In genomic region chr8:12564307-12564706, GRCm38 (mm10) we compare ENCODE assay signal across 10 mouse cellular contexts. TPM values are rescaled to one million over a fixed set of nuclear protein-coding genes. Genes with fewer than 3 reads are reported as not detected.
DNase-seq lines count a peak whose midpoint lies in the region; ATAC-seq lines count a peak whose summit lies in the region.
"Had no signal": no experiment of that assay in that cellular context is flagged by ENCODE, and none has a peak within 500 bp of the region (broad histone marks: within the 10 kb centered on the region; RNA-seq: fewer than 3 reads in every experiment).

No protein-coding gene starts in this region.

- H3K27me3 ChIP-seq in kidney, embryonic 14.5 days (ENCODE audit: control insufficient read depth, insufficient read depth, low read length) = peaks cover 15% of the 10 kb centered on the region
- 0 out of 2 replicates have a peak, but pooled peaks cover 3% of the 10 kb centered on the region for H3K27me3 ChIP-seq in forebrain, embryonic 11.5 days (ENCODE audit: control insufficient read depth, insufficient read depth, low read length)
- peaks cover 26% of the 10 kb centered on the region for H3K27me3 ChIP-seq in midbrain, embryonic 15.5 days (replicated peaks)

- DNase-seq in kidney, adult 18-20 months = peak; percentile 40
- DNase-seq in ZHBTc4 (ENCODE audit: low read depth, low spot score) = peak; percentile 74
- DNase-seq in forebrain, embryonic 11.5 days (ENCODE audit: low spot score) = peak; percentile 74
- DNase-seq in kidney, postnatal 4 days = peak; percentile 61 to 67
- no peak for DNase-seq in B cell, adult 2 months
- DNase-seq in thymus, postnatal 14 days = no peak

- no peak overlapping the region for H3K4me3 ChIP-seq in kidney, embryonic 14.5 days (ENCODE audit: low read length)
- no peak overlapping the region for H3K4me3 ChIP-seq in forebrain, embryonic 11.5 days (ENCODE audit: low read depth, low read length)
- H3K4me3 ChIP-seq in midbrain, embryonic 15.5 days = no peak overlapping the region
- H3K4me3 ChIP-seq: embryonic facial prominence, embryonic 13.5 days; lung, embryonic 15.5 days had no signal

- H3K36me3 ChIP-seq in kidney, embryonic 14.5 days (ENCODE audit: control insufficient read depth, insufficient read depth, low read length) = no peaks in the 10 kb centered on the region
- no peaks in the 10 kb centered on the region for H3K36me3 ChIP-seq in forebrain, embryonic 11.5 days (ENCODE audit: control insufficient read depth, insufficient read depth, low read length)
- H3K36me3 ChIP-seq in midbrain, embryonic 15.5 days (replicated peaks) = no peaks in the 10 kb centered on the region
- H3K36me3 ChIP-seq: embryonic facial prominence, embryonic 13.5 days; lung, embryonic 15.5 days had no signal

- no peaks in the 10 kb centered on the region for H3K4me1 ChIP-seq in kidney, embryonic 14.5 days (ENCODE audit: control insufficient read depth, insufficient read depth, low read length)
- peaks cover 2% of the 10 kb centered on the region; the same call in 1 of the 2 replicates for H3K4me1 ChIP-seq in forebrain, embryonic 11.5 days (replicated peaks; ENCODE audit: control insufficient read depth, insufficient read depth, low read length)
- no peaks in the 10 kb centered on the region for H3K4me1 ChIP-seq in midbrain, embryonic 15.5 days
- H3K4me1 ChIP-seq: embryonic facial prominence, embryonic 13.5 days; lung, embryonic 15.5 days had no signal

- no peak overlapping the region for H3K9ac ChIP-seq in kidney, embryonic 14.5 days (ENCODE audit: low read depth, low read length)
- H3K9ac ChIP-seq in forebrain, embryonic 11.5 days (ENCODE audit: low read length) = no peak overlapping the region
- H3K9ac ChIP-seq in midbrain, embryonic 15.5 days = no peak overlapping the region
- H3K9ac ChIP-seq: embryonic facial prominence, embryonic 13.5 days; lung, embryonic 15.5 days had no signal

- no peak for ATAC-seq in kidney, embryonic 14.5 days (ENCODE audit: low FRiP score, low TSS enrichment)
- peak; percentile 69 for ATAC-seq in forebrain, embryonic 11.5 days (replicated peaks; ENCODE audit: low FRiP score)
- peak; percentile 73 for ATAC-seq in midbrain, embryonic 15.5 days (replicated peaks)

- no peaks in the 10 kb centered on the region for H3K9me3 ChIP-seq in kidney, embryonic 14.5 days (ENCODE audit: control insufficient read depth, low read length)
- H3K9me3 ChIP-seq in forebrain, embryonic 11.5 days (ENCODE audit: control insufficient read depth, low read length) = no peaks in the 10 kb centered on the region
- H3K9me3 ChIP-seq in midbrain, embryonic 15.5 days = no peaks in the 10 kb centered on the region
- H3K9me3 ChIP-seq: embryonic facial prominence, embryonic 13.5 days; lung, embryonic 15.5 days had no signal

- WGBS in kidney, embryonic 14.5 days = 2% methylated on average over 4 of the region's 4 CpGs
- 3% methylated on average over 4 of the region's 4 CpGs for WGBS in forebrain, embryonic 11.5 days
- WGBS in midbrain, embryonic 15.5 days = 2% methylated on average over 4 of the region's 4 CpGs

- H3K4me2 ChIP-seq in kidney, embryonic 14.5 days (replicated peaks; ENCODE audit: low read depth, low read length) = no peak overlapping the region
- no peak overlapping the region for H3K4me2 ChIP-seq in forebrain, embryonic 11.5 days (ENCODE audit: low read depth, low read length, severe bottlenecking)
- H3K4me2 ChIP-seq in midbrain, embryonic 15.5 days = no peak overlapping the region
- H3K4me2 ChIP-seq: embryonic facial prominence, embryonic 13.5 days; lung, embryonic 15.5 days had no signal

- no peak overlapping the region for H3K27ac ChIP-seq in kidney, embryonic 14.5 days (ENCODE audit: low read depth, low read length)
- H3K27ac ChIP-seq in forebrain, embryonic 11.5 days (ENCODE audit: low read depth, low read length) = no peak overlapping the region
- H3K27ac ChIP-seq in midbrain, embryonic 15.5 days = no peak overlapping the region
- H3K27ac ChIP-seq: embryonic facial prominence, embryonic 13.5 days; lung, embryonic 15.5 days had no signal

RNA-seq across cellular contexts. Expression of gene Spaca7, which starts 8.5 kb away (rescaled TPM):
- polyA plus RNA-seq in kidney, embryonic 14.5 days (2014; fragmentation: Nextera tagmentation; extraction: Ambion mirVana) = 0.69 and 0.97 TPM in 2 replicates
- not detected in 2 replicates for polyA plus RNA-seq in forebrain, embryonic 11.5 days (2014; fragmentation: Nextera tagmentation; extraction: Ambion mirVana)
- not detected in 2 replicates for polyA plus RNA-seq in midbrain, embryonic 15.5 days (2015; fragmentation: Nextera tagmentation; extraction: Ambion mirVana)
- polyA plus RNA-seq: embryonic facial prominence, embryonic 13.5 days; lung, embryonic 15.5 days had no signal

Comparison
In these comparisons a context has a peak if more than half of its experiments do, and no peak if none do; other contexts are left out.
1. DNase-seq: peak in kidney, adult 18-20 months (single experiment), ZHBTc4 (single experiment), forebrain, embryonic 11.5 days (single experiment) and kidney, postnatal 4 days (2 of 2); none in B cell, adult 2 months (0 of 2) and thymus, postnatal 14 days (single experiment).